Mouse (Mus musculus) erythroid progenitor cell, adult 5-6 weeks (primary cell): ENCODE measurements around the gene Aes. TPM values are rescaled to one million over a fixed set of nuclear protein-coding genes. Genes with fewer than 3 reads are reported as not detected.

ENCODE experiments used
- ATAC-seq: replicated peaks from 2 replicates; pipeline ENCODE4 v1.8.0; 2016; ENCODE audit warnings: moderate number of reproducible peaks, mild to moderate bottlenecking, moderate TSS enrichment, inconsistent platforms; ENCODE audit not compliant: poor library complexity, low FRiP score, severe bottlenecking
- total RNA-seq, 2 experiments: library from RNA; stranded (forward) in 1 of 2; stranded (reverse) in 1 of 2; fragments of 150-400 nt in 1 of 2; fragments of 186-747, 209-891 nt in 1 of 2; gene quantifications; 2 replicates each; pipeline versions ENCODE4 v1.2.3 to v1.2.4; 2015 to 2017; ENCODE audit warnings: low replicate concordance in 2 of 2

Aes gene
- total RNA-seq, 2 experiments from 2014 or later = 47.5 to 103 TPM

DNA sequence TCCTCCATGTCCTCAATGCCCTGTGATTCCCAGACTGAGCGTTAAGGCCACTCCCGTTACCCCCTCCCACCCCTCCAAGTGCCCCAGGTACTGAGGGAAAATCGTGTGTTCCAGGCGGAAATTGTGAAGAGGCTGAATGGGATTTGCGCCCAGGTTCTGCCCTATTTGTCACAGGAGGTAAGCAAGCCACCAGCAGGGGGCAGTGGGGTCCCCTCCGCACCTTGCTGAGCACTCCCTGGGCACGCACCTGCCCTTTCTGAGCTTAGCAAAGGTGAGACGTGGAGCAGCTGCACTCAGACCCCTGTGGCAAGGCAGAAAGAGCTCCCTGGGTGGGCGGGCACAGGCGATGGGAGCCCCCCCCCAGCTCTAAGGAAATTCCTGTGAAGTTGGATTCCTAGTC lies 5.4 kb downstream of the Aes start:
- ATAC-seq = peak; percentile 63

DNA sequence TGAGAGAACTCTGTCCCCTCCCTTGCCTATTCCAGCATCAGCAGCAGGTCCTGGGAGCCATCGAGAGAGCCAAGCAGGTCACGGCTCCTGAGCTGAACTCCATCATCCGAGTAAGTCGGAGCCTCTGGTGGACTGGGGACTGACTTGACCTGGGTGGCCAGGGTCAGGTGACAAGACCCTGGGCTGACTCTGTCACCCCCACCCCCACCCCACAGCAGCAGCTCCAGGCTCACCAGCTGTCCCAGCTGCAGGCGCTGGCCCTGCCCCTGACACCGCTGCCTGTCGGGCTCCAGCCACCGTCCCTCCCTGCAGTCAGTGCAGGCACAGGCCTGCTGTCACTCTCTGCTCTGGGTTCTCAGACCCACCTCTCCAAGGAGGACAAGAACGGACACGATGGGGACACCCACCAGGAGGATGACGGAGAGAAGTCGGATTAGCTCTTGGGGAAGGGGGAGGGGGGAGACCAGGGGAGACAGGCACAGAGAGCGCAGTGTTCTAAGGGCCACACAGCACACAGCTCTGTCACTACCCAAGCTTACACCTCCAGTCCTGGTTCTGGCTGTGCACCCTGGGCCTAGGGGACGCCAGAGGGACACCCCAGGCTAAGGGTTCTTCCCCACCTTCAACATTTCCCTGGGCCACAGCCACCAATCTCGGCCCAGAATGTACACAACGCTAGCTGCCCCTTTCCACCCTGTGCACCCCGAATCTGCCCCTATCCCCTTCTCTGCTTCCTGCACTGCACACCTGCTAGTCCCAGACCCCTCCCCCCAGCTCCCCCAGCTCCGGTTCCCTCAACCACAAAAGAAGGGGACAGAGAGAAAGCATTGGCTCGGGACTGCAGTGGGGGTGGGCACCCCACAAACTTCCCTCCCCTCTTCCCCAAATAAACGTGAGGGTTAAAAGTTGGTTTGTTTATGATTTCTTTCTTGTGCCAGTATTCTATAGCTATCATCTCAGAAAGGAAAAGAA lies 6.3 kb downstream of the Aes start:
- no peak for ATAC-seq

DNA sequence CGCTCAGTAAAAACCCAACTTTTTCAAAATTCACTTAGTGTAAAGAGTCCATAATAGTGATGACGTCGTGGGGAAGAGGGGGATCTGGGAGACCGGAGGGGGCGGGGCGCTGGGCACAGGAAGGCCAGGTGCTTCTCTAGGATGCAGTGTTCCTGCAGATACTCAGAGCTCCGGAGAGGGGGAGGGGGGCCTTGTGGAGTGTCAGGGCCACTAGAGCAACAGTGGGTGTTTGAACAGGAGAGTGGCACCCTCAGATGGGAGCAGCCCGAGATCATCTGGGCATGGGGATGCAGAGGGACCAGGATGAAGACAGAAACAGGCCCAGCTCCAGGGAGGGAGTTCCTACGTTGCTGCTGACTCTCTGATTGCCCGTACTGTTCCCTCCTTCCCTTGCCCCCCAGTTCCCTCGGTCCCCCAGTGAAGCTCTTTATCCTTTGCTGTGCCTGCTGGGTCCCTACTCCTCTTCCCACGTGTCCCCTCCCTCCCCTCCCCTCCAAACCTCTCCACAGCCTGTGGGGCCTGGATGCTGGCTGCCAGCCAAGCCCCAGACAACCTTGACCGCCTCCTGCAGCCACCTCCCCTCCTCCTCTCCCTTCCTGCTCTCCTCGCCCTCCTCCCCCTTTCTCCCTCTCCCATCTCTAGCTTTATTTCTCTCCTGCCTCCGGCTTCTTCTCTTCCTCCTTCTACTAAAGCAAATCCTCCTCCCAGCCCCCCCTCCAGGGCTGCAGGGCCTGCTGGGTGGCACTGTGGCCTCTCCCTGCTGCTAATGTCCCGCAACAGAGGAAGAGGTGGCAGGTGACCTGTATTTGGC lies 9.3 kb downstream of the Aes start:
- ATAC-seq = no peak

DNA sequence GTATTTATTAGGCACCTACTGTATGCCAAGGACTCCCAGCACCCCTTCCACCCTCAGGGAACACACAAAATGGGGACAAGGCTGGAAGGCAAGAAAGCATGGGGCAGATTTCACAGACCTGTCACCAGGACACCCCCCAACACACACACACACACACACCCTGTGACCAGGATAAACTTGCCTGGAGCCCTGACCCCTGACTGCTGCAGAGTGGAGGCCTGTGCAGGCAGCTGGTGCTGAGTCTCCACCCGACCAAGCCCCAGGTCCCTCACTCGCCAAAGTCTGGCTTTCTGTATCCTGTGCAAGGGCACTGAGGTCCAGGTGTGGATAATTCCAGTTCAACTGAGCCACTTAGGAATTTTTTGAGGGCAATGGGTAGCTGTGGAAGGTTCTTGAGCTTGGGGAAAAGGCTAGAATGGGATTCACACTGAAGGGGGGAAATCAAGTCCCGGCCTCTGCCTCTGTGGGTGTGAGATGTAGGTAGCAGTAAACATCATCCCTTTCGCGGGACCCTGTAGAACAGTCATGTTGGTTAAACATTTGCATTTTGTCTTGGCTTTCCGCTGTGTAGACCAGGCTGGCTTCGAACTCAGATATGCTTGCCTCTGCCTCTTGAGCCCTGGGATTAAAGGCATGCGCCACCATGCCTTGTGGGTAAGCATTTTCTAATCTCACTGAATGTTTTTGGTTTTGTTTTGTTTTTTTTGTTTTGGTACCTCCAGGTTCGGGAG lies 10.4 kb downstream of the Aes start:
- no peak for ATAC-seq

DNA sequence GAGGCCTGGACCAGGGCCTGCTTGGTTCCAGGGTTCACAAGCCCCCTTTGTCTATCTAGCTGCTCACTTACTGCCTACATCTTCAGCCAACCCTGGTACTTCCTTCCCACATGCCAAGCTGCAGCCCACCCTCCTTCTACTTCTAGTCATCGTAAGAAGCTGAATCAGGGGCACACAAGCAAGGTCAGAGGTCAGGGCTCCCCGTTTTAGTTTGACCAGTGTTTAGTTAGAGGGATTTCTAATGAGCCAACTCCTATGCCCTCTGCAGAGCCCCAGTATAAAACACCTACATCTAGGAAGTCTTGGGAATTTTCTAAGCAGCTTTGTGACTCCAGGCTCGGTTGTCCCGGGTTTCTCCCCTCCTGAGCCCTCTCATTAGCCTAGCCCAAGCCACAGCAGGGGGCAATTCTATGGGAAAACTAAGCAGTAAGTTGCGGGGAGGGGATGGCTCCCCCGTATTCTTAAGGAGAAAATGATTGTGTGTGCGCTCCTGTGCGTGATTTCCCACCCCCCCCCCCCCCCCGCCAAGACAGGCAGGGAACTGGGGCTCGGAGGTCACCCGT lies 11.0 kb downstream of the Aes start:
- no peak for ATAC-seq

DNA sequence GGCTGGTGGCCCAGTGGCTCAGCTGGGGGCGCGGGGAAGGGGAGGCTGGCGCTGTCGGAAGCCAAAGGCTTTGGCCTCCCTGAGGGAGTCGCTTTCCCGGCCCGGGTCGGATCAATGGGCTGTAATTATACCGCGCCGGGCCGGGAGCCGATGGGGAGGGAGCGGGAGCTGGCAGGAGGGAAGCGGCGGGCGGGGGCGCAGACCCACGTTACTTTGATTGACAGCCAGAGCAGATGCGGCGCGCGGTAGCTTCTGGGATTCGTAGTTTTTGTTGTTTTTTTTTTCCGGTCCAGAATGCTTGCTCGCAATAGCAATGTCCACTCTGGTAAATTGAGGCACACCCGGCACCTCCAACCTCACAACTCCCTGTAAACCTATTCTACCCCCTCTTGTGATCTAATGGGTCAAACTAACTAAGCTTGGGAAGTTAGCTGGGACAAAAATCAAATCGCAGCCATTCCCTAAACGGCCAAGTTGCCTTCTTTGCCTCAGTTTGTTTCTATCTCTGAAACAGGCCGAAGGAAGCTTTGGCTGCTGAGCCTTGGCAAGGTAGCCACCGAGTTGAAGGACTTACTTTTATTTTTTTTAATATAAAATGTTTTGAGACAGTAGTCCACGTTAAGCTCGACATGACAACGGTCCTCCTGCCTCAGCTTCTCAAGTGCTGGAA lies 11.7 kb downstream of the Aes start:
- peak; percentile 53 for ATAC-seq

DNA sequence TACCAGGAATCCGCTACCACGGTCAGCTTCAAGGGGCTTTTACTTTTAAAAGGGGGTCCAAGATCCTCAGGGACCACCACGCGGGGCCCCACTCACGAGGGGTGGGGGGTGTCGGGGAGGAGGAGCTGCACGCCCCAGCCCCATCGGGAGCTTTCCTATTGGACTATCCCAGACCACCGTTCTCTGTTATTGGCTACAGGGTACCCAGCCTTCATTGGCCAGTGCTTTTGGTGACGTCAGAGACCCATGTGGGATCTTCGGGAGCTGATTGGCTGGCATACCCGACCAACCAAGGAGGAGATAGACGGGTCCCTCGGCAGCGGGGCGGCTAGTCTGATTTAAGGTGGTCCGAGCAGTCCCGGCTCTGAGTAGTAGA lies 12.2 kb downstream of the Aes start:
- peak; percentile 94 for ATAC-seq

DNA sequence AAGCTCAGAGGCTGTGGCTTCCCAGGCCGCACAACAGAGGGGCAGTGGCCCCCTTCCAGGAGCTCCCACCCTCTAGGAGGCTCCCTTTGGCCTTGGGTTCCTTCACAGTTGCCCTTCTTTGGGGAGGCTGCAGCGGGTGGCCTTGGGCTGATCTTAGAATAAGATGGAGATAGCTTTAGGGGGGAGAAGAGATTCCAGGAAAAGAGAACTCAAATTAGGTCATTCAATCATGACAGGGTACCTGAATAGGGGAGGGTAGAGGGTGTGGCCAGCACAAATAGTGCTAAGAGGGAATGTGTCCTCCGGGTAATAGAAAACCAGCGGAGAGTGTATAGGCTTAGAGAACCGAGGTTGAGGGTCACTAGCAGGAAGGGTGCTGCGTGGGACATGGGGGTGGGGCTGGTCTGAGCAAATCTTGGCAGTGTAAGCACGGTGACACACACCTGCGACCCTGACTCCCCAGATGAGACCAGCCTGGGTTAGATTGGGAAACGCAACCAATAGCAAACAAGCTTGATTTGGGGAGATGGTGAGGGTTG lies 12.9 kb downstream of the Aes start:
- ATAC-seq = no peak

DNA sequence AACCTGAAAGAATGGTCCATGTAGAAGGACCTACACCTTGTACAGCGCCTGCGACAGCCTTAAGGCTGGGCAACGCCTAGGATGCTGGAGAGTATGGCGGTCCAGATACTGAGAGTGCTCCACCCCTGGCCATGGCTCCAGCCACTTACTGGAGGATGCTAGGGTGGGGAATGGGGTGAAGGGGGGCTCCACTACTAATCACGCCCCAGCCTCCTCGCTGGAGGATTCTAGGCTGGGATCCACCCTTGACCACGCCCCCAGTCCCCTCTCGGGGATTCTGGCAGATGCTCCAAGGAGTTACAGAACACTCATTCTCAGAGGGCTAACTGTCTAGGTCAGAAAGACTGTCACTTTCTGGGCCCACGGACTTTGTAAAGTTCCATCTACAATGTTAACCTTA lies 13.7 kb downstream of the Aes start:
- ATAC-seq = no peak

DNA sequence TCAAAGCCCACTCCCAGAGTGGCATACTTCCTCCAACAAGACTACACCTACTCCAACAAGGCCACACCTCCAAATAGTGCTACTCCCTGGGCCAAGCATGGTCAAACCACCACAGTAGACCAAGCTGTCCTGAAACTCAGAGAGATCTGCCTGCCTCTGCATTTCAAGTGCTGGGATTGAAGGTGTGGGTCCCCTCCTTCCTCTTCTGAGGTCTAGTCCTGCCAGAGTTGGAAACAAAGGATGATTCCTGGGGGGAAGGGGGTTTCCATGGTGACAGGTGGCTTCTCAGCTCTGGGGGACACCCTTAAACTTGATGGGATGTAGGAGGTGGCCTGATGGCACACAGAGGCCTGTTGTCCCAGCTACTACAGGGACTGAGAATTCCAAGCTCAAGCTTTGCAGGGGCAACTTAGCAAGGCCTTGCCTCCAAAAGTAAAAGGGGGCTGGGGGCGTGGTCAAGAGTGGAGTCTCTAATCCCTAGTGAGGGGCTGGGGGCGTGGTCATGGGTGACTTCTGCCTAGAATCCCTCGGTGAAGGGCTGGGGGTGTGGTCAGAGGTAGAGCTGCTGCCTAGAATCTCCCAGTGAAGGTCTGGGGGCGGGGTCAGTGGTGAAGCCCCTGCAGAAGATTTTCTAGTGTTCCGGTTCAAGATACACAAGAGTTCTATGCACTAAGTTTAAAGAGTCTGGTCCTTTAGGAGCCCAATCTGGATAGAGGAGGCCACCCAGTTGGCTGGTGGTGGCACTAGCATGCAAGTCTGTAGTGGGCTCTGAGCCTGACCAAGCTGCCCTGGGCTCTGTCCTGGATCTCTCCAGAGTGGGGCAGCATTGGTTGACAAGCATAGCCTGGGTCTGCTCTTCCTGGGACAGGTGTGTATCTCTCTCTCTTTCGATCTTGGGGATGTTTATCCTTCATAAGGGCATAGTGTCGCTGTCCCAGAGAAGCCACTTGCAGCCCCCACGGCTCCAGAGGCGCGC lies 15.1 kb downstream of the Aes start, which contains the start of gene Tle2:
Gene Tle2, plus strand, starts transcription at position 481 of the 976 bp plus-strand sequence.
- no peak for ATAC-seq

DNA sequence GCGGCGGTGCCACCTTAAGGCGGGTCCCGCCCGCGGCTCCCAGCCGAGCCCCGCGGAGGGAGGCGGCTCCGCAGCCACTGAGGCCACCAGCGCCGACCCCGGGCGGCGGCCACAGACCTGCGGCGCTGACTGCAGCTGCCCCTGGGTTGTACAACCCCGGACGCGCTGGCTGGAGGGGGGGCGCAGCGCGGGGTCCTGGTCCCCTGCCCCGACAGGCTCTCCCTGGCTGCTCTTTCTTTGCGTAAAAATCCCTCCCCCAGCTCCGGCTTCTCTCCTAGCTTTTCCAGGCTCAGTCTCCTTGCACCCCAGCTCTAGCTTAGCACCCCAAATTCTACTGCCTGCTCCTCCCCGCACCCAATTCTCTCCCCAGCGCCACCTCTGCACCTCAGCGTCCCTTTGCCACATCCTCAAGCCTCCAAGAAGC lies 15.9 kb downstream of the Aes start:
- ATAC-seq = no peak

DNA sequence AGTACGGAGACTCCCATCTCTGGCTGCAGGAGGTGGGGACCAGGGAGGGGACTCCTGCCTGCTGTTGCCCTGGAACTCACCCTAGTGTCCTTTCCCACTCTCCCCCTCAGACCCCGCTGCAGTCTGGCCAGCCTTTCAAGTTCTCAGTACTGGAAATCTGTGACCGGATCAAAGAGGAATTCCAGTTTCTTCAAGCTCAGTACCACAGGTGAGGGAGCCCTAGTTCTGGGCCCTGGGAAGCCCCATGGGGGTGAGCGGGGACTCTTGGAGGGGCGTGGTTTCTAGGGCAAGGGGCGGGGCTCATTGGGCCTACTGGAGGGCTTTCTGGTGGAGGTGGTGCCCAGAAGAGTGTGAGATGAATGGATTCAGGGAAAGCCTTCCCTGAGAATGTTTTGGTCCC lies 16.4 kb downstream of the Aes start:
- no peak for ATAC-seq

DNA sequence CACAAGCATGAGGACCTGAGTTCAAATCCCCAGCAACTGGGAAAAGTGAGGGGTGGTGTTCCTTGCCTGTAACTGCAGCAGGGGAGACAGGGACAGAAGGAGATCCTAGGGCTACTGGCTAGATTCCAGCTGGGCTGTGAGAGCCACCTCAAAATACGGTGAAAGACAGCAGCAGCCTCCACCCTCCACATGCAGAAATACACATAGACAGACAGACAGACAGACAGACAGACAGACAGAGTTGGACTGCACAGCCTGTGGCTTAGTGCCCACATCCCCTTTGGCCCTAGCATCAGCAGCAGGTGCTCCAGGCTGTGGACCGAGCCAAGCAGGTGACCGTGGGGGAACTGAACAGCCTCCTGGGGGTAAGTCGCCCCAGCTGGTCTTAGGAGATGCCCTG lies 20.7 kb downstream of the Aes start:
- no peak for ATAC-seq

DNA sequence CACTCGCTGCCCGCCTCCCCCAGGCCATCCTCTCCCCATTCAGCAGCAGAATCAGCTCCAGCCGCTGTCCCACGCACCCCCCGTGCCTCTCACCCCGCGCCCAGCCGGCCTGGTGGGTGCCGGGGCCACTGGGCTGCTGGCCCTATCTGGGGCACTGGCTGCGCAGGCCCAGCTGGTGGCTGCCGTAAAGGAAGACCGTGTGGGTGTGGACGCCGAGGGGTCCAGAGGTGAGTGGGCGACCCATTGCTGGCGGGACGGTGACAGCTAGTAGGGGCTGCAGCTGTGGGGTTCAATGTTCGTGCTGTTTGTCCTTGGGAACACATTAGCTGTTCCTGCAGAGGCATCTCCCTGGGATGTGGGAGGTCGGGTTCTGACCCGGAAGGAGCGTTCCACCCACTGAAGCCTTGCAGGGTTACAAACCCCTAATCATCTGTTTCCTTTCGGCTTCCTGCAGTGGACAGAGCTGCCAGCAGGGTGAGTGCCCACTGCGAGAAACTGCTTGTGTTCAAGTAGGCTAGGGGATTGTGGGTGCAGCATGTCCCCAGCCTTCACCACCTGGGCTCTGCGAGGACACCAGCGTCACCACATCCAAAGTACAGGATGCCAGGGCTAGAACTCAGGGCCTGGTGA lies 21.3 kb downstream of the Aes start:
- no peak for ATAC-seq

DNA sequence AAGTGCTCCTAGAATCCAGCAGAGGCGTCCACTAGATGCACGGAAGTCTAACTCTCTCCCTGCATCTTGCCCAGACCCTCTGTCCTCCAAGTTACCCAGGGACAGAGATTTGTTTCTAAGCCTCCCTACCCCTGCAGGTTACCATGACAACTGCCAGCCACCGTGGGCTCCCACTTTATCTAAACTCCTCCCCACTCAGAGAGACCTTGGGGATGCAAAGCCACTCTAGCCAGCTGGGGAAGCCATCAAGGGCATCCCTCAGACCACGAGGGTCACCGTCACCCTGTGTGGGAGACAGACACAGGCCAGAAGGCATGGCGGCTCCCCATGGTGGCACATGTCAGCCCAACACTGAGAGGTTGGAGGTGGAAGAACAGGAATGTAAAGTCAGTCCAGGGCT lies 24.1 kb downstream of the Aes start:
- no peak for ATAC-seq

DNA sequence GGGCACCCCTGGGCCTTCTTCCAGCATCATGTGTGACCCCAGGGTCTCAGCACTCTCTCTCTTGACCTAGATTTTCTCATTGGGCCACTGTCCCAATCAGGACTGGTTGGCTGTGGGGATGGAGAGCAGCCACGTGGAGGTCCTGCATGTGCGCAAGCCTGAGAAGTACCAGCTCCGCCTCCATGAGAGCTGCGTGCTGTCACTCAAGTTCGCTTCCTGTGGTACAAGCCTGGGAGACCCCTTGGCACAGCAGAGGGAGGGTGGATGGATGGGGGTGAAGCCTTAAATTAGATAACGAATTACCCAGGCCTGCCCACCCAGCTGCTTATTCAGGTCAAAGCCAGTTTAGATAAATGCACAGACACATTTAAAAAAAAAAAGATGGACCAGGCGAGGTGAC lies 29.5 kb downstream of the Aes start:
- no peak for ATAC-seq

DNA sequence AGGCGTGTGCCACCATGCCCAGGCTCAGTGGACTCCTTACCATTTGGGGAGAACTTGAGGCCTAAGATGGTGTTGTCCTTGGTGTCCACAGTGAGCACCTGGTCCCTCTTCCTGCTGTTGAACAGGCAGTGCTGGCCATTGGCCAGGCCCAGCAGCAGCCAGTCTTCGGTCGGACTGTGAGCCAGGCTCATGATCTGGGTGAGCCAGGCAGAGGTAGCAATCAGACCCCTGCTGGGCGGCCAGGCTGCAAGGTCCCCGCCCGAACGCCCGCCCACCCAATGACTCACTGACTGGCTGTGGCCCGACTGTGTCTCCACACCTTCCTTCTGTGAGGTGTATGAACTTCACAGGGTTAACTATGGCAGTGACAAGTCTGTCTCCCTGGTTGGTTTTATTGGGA lies 32.6 kb downstream of the Aes start:
- ATAC-seq = no peak

DNA sequence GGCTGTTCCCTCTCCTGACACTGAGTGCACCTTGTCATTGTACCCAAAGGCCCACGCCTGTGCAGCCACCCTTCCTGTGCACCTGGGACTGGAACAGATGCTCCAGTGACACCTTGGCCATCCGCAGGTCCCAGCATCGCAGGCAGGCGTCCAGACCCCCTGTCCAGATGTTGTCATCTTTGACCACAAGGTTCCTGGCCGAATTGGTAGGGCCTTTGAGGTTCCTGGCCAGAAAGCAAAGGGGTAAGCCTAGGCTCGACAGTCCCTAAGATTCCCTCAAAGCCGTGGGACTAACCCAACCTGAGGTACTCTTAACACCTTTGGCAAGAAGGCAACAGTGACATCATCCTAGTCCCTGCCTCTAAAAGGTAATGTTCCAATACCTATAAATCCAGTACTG lies 33.3 kb downstream of the Aes start:
- no peak for ATAC-seq
